Mouse (Mus musculus): ENCODE data around the gene Gns.
"Not testable (repeated sequence)": the region's sequence is repeated elsewhere in the genome, so short reads cannot be mapped to it uniquely, and the experiment has no call there.

Gene Gns

GRCm38 (mm10) chr10:121364801-121365564, at the start of gene Gns:
Gene Gns (plus strand): TSS chr10:121365090.
- peak; percentile 82 for DNase-seq (ENCODE audit: low read depth)

DNA sequence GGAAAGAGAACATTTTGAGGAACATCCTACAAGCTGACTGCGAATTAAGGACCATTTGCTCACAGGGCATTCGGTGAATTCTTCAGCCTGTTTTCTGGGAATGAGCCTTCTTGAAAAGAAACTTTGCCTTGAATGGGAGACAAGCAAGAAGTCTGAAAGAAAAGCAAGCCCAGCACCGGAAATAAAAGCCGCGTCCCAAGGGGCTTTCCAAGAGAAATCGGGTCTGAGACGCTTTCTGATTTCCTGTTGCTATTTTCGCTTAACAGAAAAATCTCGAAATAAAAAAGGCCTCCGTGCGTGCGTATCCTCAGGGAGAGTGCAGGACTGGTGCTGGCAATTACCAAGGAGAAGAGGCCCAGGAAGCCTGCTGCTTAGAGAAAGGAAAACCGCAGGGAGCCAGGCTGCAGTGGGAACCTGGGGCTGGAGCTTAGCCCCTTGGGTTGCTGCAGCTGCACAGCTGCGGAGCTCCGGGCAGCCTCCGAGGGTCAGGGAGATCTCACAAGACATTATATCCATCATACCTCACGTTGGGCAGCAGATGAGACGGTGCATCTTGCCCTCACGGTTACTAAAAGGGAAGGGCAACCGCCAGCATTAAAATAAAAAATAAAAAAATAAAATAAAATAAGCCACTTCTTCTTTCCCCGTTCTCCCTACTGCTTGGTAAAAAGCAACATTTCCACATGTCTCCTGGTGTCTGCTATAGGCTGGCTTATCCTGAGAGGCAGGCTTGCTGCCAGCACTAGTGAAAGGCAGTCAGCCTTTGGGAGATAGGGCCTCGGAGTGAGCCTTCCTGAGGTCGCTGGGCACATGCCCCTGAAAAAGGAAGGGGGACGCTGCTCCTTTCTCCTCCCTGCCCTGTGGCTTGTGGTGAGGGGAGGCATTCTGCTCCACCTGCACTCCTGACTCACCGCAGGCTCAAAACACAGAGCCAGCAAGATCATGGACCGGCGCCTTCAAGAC, 49.3 kb upstream of the Gns start:
- no peak for DNase-seq (ENCODE audit: low read depth)

GRCm38 (mm10) chr10:121316361-121316760, 48.5 kb upstream of the Gns start:
- DNase-seq (ENCODE audit: low read depth) = peak; percentile 64

GRCm38 (mm10) chr10:121318397-121318950, 46.4 kb upstream of the Gns start:
- DNase-seq (ENCODE audit: low read depth) = no peak

- no peak for DNase-seq (ENCODE audit: low read depth)
These were observed 41.4 kb upstream of the Gns start for GRCm38 (mm10) chr10:121323493-121323892.

- DNase-seq (ENCODE audit: low read depth) = no peak
These were observed 38.7 kb upstream of the Gns start for GRCm38 (mm10) chr10:121326167-121326566.

DNA sequence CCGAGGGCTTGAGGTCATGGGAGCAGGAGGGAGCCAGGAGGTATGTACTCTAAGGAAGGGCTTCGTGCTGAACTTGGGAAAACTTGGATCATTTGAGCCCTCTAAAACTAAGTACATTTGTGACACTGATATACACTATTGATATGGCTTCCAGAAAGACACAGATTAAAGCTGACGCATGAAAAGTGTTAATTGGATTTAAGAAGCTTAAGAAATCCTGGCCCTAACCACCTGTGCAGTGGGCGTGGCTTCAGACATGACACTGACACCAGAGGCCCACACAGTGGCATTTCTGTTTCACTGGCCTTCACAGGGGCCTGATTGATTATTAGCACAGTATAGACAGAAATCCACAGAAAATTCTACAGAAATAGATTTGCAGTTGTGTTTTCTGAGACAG, 35.3 kb upstream of the Gns start:
- no peak for DNase-seq (ENCODE audit: low read depth)

DNA sequence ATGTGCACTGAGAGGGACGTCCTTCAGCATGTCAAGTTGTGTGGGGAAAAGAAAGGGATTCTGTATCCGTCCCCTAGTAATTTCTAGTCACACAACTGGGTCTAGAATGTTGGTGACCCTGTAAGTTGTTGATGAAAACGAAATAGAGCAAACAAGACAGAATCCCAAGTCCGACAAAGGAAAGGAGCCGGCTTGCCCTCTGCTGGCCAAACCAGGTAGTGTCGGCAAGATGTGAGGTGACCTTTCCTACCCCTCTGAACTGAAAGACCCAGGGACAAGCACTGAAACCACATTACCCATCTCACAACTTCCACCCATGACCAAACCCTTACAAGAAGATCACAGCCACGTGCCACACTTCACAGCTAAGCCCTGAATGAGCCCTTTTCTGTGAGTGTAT, 34.0 kb upstream of the Gns start:
- peak; percentile 66 for DNase-seq (ENCODE audit: low read depth)

DNA sequence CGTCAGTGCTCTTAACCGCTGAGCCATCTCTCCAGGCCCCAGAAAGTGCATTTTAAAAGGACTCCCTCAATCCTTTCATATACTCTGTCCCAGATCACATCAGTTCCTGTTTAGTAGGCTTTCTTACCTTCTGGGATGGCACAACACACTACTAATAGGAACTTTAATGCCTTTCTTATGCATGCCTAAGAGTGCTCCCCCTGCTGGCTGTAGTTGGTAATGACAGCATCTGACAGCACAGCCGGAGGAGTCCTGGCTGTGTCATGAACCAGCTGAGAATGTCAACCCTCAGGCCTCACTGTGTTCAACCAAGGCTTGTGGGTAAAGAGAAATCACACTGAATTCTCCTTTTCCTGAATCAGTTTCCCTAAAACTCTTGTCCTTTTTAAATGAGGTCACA, 30.3 kb upstream of the Gns start:
- DNase-seq (ENCODE audit: low read depth) = peak; percentile 74

DNA sequence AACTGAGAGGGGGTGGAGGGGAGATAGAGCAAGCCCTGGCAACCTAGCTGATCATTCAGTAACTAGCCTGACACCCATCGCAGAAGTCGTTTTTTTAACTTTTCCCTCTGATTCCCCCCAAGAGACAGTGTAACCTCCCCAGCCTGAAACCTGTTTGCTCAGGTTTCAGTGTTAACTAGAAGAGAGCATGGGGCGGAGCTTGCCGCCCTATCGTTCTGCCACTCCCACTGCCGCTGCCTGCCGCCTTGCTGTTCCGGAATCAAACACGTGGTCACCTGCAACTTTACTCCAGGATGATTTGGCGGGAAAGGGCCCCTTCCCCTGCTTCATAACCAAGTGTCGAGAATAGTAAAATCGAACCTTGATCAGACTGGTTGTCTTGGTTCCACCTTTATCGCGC, 28.4 kb upstream of the Gns start:
- DNase-seq (ENCODE audit: low read depth) = not testable (repeated sequence)

DNA sequence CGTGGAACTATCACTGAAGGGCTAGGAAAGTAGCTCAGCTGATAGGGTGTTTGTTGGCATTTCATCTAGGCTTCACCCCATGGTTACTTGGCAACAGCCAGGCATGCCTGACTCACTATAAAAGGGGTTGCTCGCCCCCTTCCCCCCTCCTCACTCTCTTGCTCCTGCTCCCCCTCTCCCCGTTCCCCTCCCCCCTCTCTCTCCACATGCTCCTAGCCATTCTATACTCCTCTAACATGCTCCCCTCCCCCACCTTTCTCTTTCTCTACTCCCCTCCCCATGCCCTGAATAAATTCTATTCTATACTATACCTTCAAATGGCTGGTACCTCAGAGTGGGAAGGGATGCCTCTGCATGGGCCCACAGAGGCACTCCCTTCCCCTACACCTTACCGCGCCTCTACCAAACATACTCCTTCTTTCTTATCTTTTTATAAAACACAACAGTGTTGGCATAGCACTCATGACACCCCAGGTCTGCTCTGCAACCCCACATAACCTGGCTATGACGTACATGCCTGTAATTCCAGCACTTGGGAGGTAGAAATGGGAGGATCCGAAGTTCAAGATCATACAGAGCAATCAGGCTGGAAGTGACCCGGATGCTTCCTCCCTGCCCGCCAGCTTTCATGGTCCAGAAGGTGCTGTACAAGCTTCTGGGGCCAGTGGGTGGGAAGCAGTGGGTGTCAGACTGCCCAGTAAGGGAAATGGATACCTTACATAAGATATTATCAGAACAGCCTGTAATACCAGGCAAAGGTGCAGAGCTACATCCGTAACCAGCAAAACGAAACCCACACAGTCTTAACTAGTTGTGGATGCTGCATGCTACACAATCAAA, 23.9 kb upstream of the Gns start:
- no peak for DNase-seq (ENCODE audit: low read depth)

DNA sequence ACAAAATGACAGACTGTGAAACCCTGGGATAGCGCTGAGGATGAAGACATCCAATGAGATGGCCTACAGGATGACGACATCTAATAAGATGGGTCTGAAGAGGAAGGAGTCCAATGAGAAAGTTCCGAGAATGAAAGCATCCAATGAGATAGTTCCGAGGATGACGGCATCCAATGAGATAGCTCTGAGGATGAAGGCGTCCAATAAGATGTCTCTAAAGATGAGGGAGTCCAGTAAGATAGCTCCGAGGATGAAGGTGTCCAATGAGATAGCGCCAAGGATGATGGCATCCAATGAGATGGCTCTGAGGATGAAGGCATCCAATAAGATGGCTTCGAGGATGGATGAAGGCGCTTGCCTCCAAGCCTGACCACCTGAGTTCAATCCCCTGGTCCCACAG, 22.6 kb upstream of the Gns start:
- DNase-seq (ENCODE audit: low read depth) = no peak

DNA sequence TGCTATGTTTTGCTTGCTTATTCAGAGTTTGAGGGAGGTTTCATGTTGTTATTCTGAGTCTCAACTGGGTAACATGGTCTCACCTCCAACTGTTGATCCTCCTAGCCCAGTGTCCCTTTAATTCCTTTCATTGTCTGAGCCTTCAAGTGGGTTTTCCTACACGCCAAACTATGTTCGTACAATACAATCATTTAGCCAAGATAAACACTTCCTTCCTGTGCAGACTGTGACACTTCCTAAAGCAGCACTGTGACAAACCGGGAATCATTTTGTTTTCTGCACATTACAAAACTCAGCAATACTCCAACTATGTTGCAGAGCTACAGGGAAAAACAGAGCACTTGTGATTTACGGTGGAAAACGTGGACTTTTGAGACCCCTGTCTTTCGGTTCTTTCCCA, 21.0 kb upstream of the Gns start:
- DNase-seq (ENCODE audit: low read depth) = no peak

- DNase-seq (ENCODE audit: low read depth) = no peak
These were observed 15.6 kb upstream of the Gns start for GRCm38 (mm10) chr10:121349244-121349643.

GRCm38 (mm10) chr10:121350357-121351065, 14.4 kb upstream of the Gns start:
- DNase-seq (ENCODE audit: low read depth) = peak; percentile 18

GRCm38 (mm10) chr10:121351066-121351581, 13.8 kb upstream of the Gns start, which contains the start of gene Tbc1d30:
Gene Tbc1d30 (minus strand): TSS chr10:121351278.
- peak; percentile 50 for DNase-seq (ENCODE audit: low read depth)

DNA sequence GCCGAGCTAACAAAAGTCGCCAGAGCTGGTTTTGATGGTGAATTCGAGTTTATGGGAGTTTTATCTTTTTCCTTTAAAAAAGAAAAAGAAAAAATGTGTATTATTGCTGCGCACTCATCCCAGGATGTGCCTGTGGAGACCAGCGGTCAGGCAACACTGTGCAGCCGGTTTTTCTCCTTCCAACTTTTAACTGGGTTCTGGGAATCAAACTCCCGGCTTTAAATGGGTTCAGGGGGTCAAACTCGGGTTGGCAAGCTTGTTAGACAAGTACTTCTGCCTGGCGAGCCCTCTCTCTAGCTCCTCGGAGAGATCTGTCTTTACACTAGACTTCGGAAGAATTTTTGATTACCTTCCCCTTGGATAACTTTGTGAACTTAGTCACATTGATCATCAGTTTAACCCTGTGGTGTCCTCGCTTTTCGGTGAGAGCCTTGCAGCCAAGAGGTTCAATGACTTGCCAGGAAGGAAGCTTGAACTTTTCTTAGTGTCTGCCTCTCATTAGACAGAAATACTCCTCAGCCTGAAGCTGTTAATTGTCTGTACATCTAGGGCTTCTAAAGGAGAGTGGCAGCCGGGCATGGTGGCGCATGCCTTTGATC, 13.1 kb upstream of the Gns start:
- no peak for DNase-seq (ENCODE audit: low read depth)

- DNase-seq (ENCODE audit: low read depth) = no peak
These were observed 4.5 kb upstream of the Gns start for GRCm38 (mm10) chr10:121360358-121360757.

DNA sequence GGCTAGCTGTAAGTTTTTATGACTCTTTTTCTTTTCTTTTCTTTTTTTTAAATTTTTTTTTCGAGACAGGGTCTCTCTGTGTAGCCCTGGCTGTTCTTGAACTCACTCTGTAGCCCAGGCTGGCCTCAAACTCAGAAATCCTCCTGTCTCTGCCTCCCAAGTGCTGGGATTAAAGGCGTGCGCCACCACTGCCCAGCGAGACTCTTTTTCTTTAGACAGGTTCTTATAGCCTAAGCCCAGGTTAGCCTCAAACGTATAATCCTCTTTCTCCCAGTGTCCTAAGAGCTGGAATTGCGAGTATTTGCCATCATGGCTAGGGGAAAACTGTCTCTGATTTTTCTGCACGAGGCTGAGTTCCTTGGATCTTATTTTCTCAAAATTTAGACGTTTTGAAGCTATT, 1.7 kb upstream of the Gns start:
- no peak for DNase-seq (ENCODE audit: low read depth)

DNA sequence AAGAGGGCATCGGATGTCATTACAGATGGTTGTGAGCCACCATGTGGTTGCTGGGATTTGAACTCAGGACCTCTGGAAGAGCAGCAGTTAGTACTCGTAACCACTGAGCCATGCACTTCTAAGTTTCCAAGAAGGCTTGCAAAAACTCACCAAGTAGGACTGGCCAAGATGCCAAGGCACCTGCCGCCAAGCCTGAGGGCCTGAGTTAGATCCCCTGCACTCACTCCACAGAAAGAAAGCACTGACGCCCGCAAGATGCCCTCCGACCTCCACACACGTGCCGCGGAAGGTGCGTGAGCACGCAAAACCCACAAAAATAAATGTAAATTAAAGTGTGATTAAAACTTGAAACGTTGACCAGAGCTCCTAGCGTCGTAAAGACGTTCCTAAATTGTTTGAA, 584 bp upstream of the Gns start:
- DNase-seq (ENCODE audit: low read depth) = no peak
